ENCODE assay signal across 8 mouse cellular contexts in genomic region chr2:70823434-70823833, GRCm38 (mm10). TPM values are rescaled to one million over a fixed set of nuclear protein-coding genes. Genes with fewer than 3 reads are reported as not detected.
DNase-seq lines count a peak whose midpoint lies in the region; ATAC-seq and TF ChIP-seq lines count a peak whose summit lies in the region.

No protein-coding gene starts in this region.

- 17% methylated on average over 5 of the region's 5 CpGs for WGBS in heart, adult 2 months
- WGBS in hindbrain, embryonic 11.5 days: 57% methylated on average over 5 of the region's 5 CpGs
- 21% methylated on average over 5 of the region's 5 CpGs for WGBS in liver, postnatal 0 days (ENCODE audit: insufficient replicate concordance)

- H3K4me1 ChIP-seq in heart, adult 2 months (ENCODE audit: control insufficient read depth, insufficient read depth, low read length): peaks cover 1% of the 10 kb centered on the region
- peaks cover 3% of the 10 kb centered on the region in 2 experiments; a peak in 2 of 4 replicates for H3K4me1 ChIP-seq in ES-E14 (ENCODE audit: control insufficient read depth in 2 of 2, insufficient read depth in 2 of 2, low read length in 2 of 2, poor library complexity in 1 of 2)
- H3K4me1 ChIP-seq in hindbrain, embryonic 11.5 days (replicated peaks; ENCODE audit: control insufficient read depth, insufficient read depth, low read length): no peaks in the 10 kb centered on the region
- H3K4me1 ChIP-seq in liver, postnatal 0 days (ENCODE audit: insufficient read depth): peaks cover 26% of the 10 kb centered on the region

- H3K27me3 ChIP-seq in heart, adult 2 months (ENCODE audit: control insufficient read depth, insufficient read depth, low read length): no peaks in the 10 kb centered on the region
- no peaks in the 10 kb centered on the region for H3K27me3 ChIP-seq in hindbrain, embryonic 11.5 days (ENCODE audit: control insufficient read depth, insufficient read depth, low read length)
- H3K27me3 ChIP-seq in liver, postnatal 0 days (ENCODE audit: insufficient read depth, low read length): no peaks in the 10 kb centered on the region

- peaks cover 3% of the 10 kb centered on the region; the same call in 1 of the 2 replicates for H3K36me3 ChIP-seq in heart, adult 2 months (ENCODE audit: control insufficient read depth, insufficient read depth, low read length)
- H3K36me3 ChIP-seq in ES-E14 (ENCODE audit: control insufficient read depth, insufficient read depth, low read length, poor library complexity, severe bottlenecking): no peaks in the 10 kb centered on the region
- no peaks in the 10 kb centered on the region for H3K36me3 ChIP-seq in hindbrain, embryonic 11.5 days (ENCODE audit: control insufficient read depth, insufficient read depth, low read length)
- H3K36me3 ChIP-seq in liver, postnatal 0 days (replicated peaks; ENCODE audit: insufficient read depth, low read length): no peaks in the 10 kb centered on the region

- no peak for ATAC-seq in hindbrain, embryonic 11.5 days (ENCODE audit: low FRiP score)
- ATAC-seq in liver, postnatal 0 days: no peak

- H3K4me2 ChIP-seq in hindbrain, embryonic 11.5 days (replicated peaks; ENCODE audit: low read depth, low read length): peak overlapping the region; percentile 43
- H3K4me2 ChIP-seq in liver, postnatal 0 days (ENCODE audit: low read depth, low read length): peak overlapping the region; percentile 83

- DNase-seq in heart, adult 2 months: no peak
- DNase-seq in heart, postnatal 36 days: no peak
- DNase-seq in ES-E14 (ENCODE audit: low read depth, low spot score): no peak
- DNase-seq in hindbrain, embryonic 11.5 days (ENCODE audit: low spot score): no peak
- DNase-seq in liver, postnatal 0 days: no peak
- DNase-seq in urinary bladder, adult 2 months (ENCODE audit: low spot score): no peak
- DNase-seq in frontal cortex, postnatal 36 days (ENCODE audit: low spot score in 2 of 2): no peak
- no peak for DNase-seq in cerebellum, postnatal 25 days

- no peak for TF ChIP-seq EP300 in heart, adult 2 months (IDR thresholded peaks at IDR 0.05; ENCODE audit: insufficient read depth, low read depth, low read length)
- TF ChIP-seq EP300 in liver, postnatal 0 days (IDR thresholded peaks at IDR 0.05; ENCODE audit: low read depth): peak; percentile 15; the same call in 1 of the 2 replicates

- H3K79me2 ChIP-seq in heart, adult 2 months (replicated peaks; ENCODE audit: control insufficient read depth, insufficient read depth, low read length): no peaks in the 10 kb centered on the region; the same call in 1 of the 2 replicates

- in situ Hi-C loops in ES-E14 (cut with MboI; ENCODE audit: low sequenced_read_pairs in 2 of 2, unreplicated experiment in 2 of 2): no loop called here

- no peak overlapping the region for H3K27ac ChIP-seq in heart, adult 2 months
- no peak overlapping the region for H3K27ac ChIP-seq in ES-E14 (ENCODE audit: insufficient read depth, low read depth, low read length, poor library complexity, severe bottlenecking)
- no peak overlapping the region for H3K27ac ChIP-seq in hindbrain, embryonic 11.5 days (ENCODE audit: low read depth, low read length)
- H3K27ac ChIP-seq in liver, postnatal 0 days (ENCODE audit: low read depth): no peak overlapping the region

- TF ChIP-seq POLR2A in heart, adult 2 months (IDR thresholded peaks at IDR 0.05; ENCODE audit: insufficient read depth, low read depth, low read length): no peak

- H3K9me3 ChIP-seq in ES-E14 (ENCODE audit: control insufficient read depth, insufficient read depth, low read depth, low read length): no peaks in the 10 kb centered on the region
- H3K9me3 ChIP-seq in hindbrain, embryonic 11.5 days (ENCODE audit: control insufficient read depth, low read length): no peaks in the 10 kb centered on the region
- H3K9me3 ChIP-seq in liver, postnatal 0 days (ENCODE audit: low read length): no peaks in the 10 kb centered on the region

- intact Hi-C loops in heart, adult 2 months (cut with DNase I): loop anchor here (5.0 to 10.0 kb wide), 3 partner anchors 119 to 561 kb away; partner anchors contain the start of gene Hat1
- intact Hi-C loops in heart, postnatal 36 days (cut with DNase I): loop anchor here (5.0 to 10.0 kb wide), 2 partner anchors 121 to 541 kb away; partner anchors contain the start of gene Slc25a12

- TF ChIP-seq CTCF in heart, adult 2 months (IDR thresholded peaks at IDR 0.05): no peak
- TF ChIP-seq CTCF in liver, postnatal 0 days (IDR thresholded peaks at IDR 0.05; ENCODE audit: low read depth): no peak

- no peak overlapping the region for H3K9ac ChIP-seq in heart, adult 2 months (ENCODE audit: low read depth, low read length)
- H3K9ac ChIP-seq in ES-E14 (ENCODE audit: insufficient read depth, low read depth, low read length, poor library complexity, severe bottlenecking): no peak overlapping the region; the same call in 1 of the 2 replicates
- no peak overlapping the region for H3K9ac ChIP-seq in hindbrain, embryonic 11.5 days (ENCODE audit: low read depth, low read length)
- peak overlapping the region; percentile 56 for H3K9ac ChIP-seq in liver, postnatal 0 days (replicated peaks)

- peak overlapping the region; percentile 83 for H3K4me3 ChIP-seq in heart, adult 2 months
- peak overlapping the region; percentile 8 to 94; a peak in 3 of 4 replicates for H3K4me3 ChIP-seq in ES-E14 (ENCODE audit: insufficient read depth in 1 of 2, low read depth in 1 of 2, low read length in 2 of 2, poor library complexity in 1 of 2, severe bottlenecking in 1 of 2)
- H3K4me3 ChIP-seq in hindbrain, embryonic 11.5 days (ENCODE audit: low read depth, low read length): peak overlapping the region; percentile 93
- peak overlapping the region; percentile 95 for H3K4me3 ChIP-seq in liver, postnatal 0 days (ENCODE audit: low read depth, low read length)

TF ChIP-seq in ES-E14, 5 proteins besides CTCF, POLR2A, EP300 and RAD21:
- TF ChIP-seq ZC3H11A (IDR thresholded peaks at IDR 0.05; ENCODE audit: borderline replicate concordance, low read depth, low read length): no peak
- no peak for TF ChIP-seq HCFC1 (IDR thresholded peaks at IDR 0.05; ENCODE audit: borderline replicate concordance, insufficient read depth, low read length)
- TF ChIP-seq ZNF384 (IDR thresholded peaks at IDR 0.05; ENCODE audit: low read depth, low read length): no peak
- TF ChIP-seq MAFK (IDR thresholded peaks at IDR 0.05; ENCODE audit: insufficient read depth, low read depth, low read length): no peak
- no peak for TF ChIP-seq CHD2 (IDR thresholded peaks at IDR 0.05; ENCODE audit: low read depth, low read length)
TF ChIP-seq in ES-E14: peak in this region for 0.

RNA-seq across cellular contexts. Expression of gene Tlk1, which starts 2.1 kb away (rescaled TPM):
- total RNA-seq in heart, adult 2 months (2021): 10 to 100 TPM; 26.0 to 31.3 TPM
- 6.9 and 15.4 TPM in 2 replicates for polyA plus RNA-seq in heart, adult 2 months (2012; rRNA removed)
- 10 to 100 TPM; 33.0 to 33.7 TPM for total RNA-seq in heart, postnatal 36 days (2021)
- total RNA-seq in ES-E14 (2012; rRNA removed): 37.2 and 46.2 TPM in 2 replicates
- 36.8 and 45.4 TPM in 2 replicates for polyA plus RNA-seq in hindbrain, embryonic 11.5 days (2014; fragmentation: Nextera tagmentation; extraction: Ambion mirVana)
- polyA plus RNA-seq in liver, postnatal 0 days (2015; fragmentation: Nextera tagmentation; extraction: Ambion mirVana): 23.2 and 25.3 TPM in 2 replicates
- polyA plus RNA-seq in urinary bladder, adult 2 months (2012; rRNA removed): 17.7 and 26.1 TPM in 2 replicates
